Mouse (Mus musculus): ENCODE measurements at regions not wholly inside any gene's neighbourhood (a gene's known extent, or its start where the extent isn't known, plus 50 kb on each side); places are given as distances from the start of the nearest gene placed in this dataset.

GRCm38 (mm10) chr16:90629121-90629930 lies 97.9 kb downstream of the Mis18a start:
- no peak for TF ChIP-seq CTCF (IDR thresholded peaks at IDR 0.05)
- in situ Hi-C loops (cut with MboI; ENCODE audit: low pct_unique_long_range_greater_than_20kb) = no loop called here
- POLR2A ChIA-PET = no interaction called here
- H3K27me3 ChIP-seq = no peaks in the 10 kb centered on the region
- DNase-seq (ENCODE audit: low read depth, low spot score) (no peak), ATAC-seq (no peak)
- CTCF ChIA-PET = no interaction called here

GRCm38 (mm10) chr16:90628605-90629120 lies 98.5 kb downstream of the Mis18a start:
- in situ Hi-C loops (cut with MboI; ENCODE audit: low pct_unique_long_range_greater_than_20kb) = no loop called here

GRCm38 (mm10) chr16:90626035-90626670 lies 101.1 kb downstream of the Mis18a start:
- POLR2A ChIA-PET = no interaction called here

More at GRCm38 (mm10) chr16:90628605-90629120, 98.5 kb downstream of the Mis18a start:
- ATAC-seq = no peak
- ChIA-PET POLR2A (no interaction called here), CTCF (interaction anchor here (1.2 to 1.3 kb wide), 2 partner anchors 9 to 17 kb away, joined by 4 read pairs; no protein-coding TSS in a partner anchor)
- DNase-seq (ENCODE audit: low read depth, low spot score) = no peak
- no peaks in the 10 kb centered on the region for H3K27me3 ChIP-seq
- TF ChIP-seq CTCF (IDR thresholded peaks at IDR 0.05) = no peak

DNA sequence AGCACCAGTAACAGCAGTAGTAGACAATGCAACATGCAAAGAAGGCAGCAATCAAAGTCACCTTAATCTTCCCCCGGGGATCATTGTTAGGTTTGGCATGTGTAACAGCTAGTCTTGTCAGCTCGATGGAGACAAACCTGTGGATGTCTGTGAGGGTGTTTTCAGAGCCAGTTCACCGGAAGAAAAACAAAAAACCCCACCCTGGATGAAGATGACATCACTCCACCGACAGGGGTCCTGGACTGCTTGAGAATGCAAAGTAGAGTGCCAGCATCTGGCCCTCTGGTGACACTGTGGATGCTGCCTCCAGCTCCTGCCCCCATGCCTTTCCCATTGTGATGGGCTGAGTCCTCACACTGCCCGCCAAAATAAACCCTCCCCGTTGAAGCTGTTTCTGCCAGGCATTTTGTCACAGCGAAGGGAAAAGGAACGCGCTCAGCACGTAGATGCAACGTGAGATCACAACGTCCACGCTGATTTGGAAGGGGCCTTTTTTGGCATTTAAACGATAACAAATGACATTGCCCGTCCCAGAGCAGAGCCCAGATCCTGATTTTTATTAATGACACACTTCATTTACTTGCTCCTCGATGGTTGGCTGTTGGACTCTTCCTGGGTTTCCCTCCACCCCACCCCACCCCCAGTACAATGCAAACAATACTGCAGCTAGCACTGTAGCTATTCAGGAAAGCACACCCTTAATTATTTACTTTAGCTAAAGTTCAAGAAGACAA lies 101.7 kb downstream of the Mis18a start:
- in situ Hi-C loops (cut with MboI; ENCODE audit: low pct_unique_long_range_greater_than_20kb) = no loop called here
- ChIA-PET POLR2A (no interaction called here), CTCF (interaction anchor here (0.6 kb wide), 1 partner anchor 49 kb away, joined by 3 read pairs; no protein-coding TSS in a partner anchor)
- DNase-seq (ENCODE audit: low read depth, low spot score) (no peak), ATAC-seq (no peak)
- no peak for TF ChIP-seq CTCF (IDR thresholded peaks at IDR 0.05)
- no peaks in the 10 kb centered on the region for H3K27me3 ChIP-seq

More at GRCm38 (mm10) chr16:90626035-90626670, 101.1 kb downstream of the Mis18a start:
- H3K27me3 ChIP-seq = no peaks in the 10 kb centered on the region
- CTCF ChIA-PET = interaction anchor here (0.6 kb wide), 1 partner anchor 50 kb away, joined by 3 read pairs; no protein-coding TSS in a partner anchor
- TF ChIP-seq CTCF (IDR thresholded peaks at IDR 0.05) = no peak
- no peak for ATAC-seq
- no peak for DNase-seq (ENCODE audit: low read depth, low spot score)
- in situ Hi-C loops (cut with MboI; ENCODE audit: low pct_unique_long_range_greater_than_20kb) = no loop called here

DNA sequence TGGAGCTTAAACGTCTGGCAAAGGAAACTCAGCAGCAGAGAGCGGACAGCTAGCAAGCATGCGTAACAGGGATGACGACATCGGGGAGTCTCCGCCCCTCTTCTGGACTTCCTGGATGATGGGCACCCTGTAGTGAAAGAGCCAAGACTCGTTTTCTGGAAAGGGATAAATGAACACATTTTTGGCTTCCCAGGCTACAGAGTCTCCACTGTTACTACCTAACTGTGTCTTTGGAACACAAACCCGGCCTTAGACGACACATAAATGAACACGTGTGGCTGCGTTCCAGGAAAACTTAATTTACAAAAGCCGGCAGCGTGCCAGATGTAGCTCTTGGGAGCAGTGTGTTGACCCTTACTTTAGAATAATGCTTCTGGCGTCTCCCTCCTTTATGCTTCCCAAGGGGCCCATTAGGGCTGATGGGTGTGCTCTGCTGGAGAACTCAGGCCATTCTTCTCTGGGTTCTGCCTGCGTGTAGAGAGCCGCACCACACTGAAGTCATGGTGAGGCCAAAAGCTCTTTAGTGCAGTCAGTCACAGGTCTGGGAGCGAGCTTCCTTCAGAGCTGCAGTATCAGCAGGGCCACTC lies 103.1 kb downstream of the Mis18a start:
- TF ChIP-seq CTCF (IDR thresholded peaks at IDR 0.05) = no peak
- H3K27me3 ChIP-seq = no peaks in the 10 kb centered on the region
- CTCF ChIA-PET = no interaction called here
- ATAC-seq = no peak
- DNase-seq (ENCODE audit: low read depth, low spot score) = no peak
- POLR2A ChIA-PET = no interaction called here
- in situ Hi-C loops (cut with MboI; ENCODE audit: low pct_unique_long_range_greater_than_20kb) = no loop called here

DNA sequence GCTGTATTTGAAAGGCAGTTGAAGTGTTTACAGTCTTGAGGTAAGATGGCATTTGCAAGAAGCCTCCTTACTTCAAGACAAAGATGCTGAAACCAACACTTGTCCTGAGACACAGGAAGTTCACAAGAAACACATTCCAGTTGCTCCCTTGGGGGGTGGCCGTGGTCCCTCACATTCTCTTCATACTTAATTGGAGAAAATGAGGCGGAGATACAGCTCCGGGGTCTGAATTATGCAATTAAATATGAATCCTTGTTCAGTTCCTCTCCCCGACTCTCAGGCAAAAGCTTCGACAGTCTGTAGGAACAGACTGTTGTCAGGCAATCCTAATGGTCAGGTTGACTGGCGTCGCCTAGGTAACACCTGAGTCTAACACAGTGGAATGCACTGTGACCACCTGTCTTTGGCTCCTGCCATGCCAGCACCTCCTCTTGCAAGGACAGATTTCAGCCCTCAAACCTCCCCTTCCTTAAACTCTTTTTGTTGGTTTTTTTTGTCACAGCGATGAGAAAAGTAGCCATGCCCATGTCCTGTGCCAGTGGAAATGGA lies 104.5 kb downstream of the Mis18a start:
- in situ Hi-C loops (cut with MboI; ENCODE audit: low pct_unique_long_range_greater_than_20kb) = no loop called here
- DNase-seq (ENCODE audit: low read depth, low spot score) (no peak), ATAC-seq (no peak)
- CTCF ChIA-PET = no interaction called here
- TF ChIP-seq CTCF (IDR thresholded peaks at IDR 0.05) = no peak
- H3K27me3 ChIP-seq = no peaks in the 10 kb centered on the region
- POLR2A ChIA-PET = no interaction called here

GRCm38 (mm10) chr16:90621761-90622411 lies 105.3 kb downstream of the Mis18a start:
- DNase-seq (ENCODE audit: low read depth, low spot score) (no peak), ATAC-seq (no peak)
- H3K27me3 ChIP-seq = no peaks in the 10 kb centered on the region
- CTCF ChIA-PET = no interaction called here
- POLR2A ChIA-PET = no interaction called here
- in situ Hi-C loops (cut with MboI; ENCODE audit: low pct_unique_long_range_greater_than_20kb) = no loop called here
- no peak for TF ChIP-seq CTCF (IDR thresholded peaks at IDR 0.05)

DNA sequence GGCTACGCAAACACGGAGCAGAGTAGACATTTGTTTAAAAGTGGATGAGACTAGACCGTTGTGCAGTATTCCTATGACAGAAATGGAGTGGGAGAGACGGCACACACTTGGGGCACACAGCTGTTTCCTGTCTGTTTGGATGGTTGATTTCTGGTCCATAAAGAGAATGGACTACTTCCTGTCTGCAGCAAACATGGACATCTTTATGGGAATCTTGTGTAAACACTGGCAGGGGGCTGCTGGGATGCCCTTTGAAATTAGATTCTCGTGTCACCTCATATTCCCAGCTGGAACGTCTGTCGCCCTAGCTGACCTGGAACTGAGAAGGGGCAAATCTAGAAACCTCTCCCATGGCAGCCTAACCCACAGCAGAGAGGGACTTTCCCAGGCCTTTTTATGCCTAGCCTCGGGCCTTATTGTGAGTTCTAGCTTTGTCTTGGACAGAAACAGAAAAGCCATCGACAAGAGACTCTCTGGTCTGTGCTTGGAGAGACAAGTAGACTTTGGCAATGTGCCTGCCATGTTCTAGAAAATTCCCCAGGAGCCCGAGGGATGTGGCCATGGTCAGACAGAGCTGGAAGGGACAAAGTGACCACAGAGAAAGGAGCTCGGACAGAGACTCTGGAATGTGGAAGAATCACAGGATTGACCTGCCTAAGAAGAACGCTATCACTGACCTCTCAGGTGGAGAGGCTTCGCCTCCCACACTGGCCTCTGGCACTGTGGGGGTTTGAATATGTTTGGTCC lies 107.5 kb downstream of the Mis18a start:
- in situ Hi-C loops (cut with MboI; ENCODE audit: low pct_unique_long_range_greater_than_20kb) = no loop called here

GRCm38 (mm10) chr16:90615791-90616190 lies 111.4 kb downstream of the Mis18a start:
- ATAC-seq = no peak
- ChIA-PET CTCF (interaction anchor here (0.7 kb wide), 1 partner anchor 972 kb away, joined by 3 read pairs; no protein-coding TSS in a partner anchor), POLR2A (no interaction called here)
- TF ChIP-seq CTCF (IDR thresholded peaks at IDR 0.05) = no peak
- in situ Hi-C loops (cut with MboI; ENCODE audit: low pct_unique_long_range_greater_than_20kb) = no loop called here
- H3K27me3 ChIP-seq = no peaks in the 10 kb centered on the region
- no peak for DNase-seq (ENCODE audit: low read depth, low spot score)

More for the DNA sequence above, 107.5 kb downstream of the Mis18a start:
- POLR2A ChIA-PET = interaction anchor here (0.6 kb wide), 1 partner anchor 21 kb away, joined by 3 read pairs; no protein-coding TSS in a partner anchor
- DNase-seq (ENCODE audit: low read depth, low spot score) = no peak
- no peak for TF ChIP-seq CTCF (IDR thresholded peaks at IDR 0.05)
- H3K27me3 ChIP-seq = no peaks in the 10 kb centered on the region
- no peak for ATAC-seq
- CTCF ChIA-PET = interaction anchor here (1.3 to 1.4 kb wide), 2 partner anchors 9 kb away, joined by 4 read pairs; no protein-coding TSS in a partner anchor

Data from Patski (cell line).